Mouse (Mus musculus): ENCODE measurements around the gene Fancd2os. TPM values are rescaled to one million over a fixed set of nuclear protein-coding genes. Genes with fewer than 3 reads are reported as not detected.

Fancd2os gene
- total RNA-seq, 2 experiments from 2014 or later: not detected

DNA sequence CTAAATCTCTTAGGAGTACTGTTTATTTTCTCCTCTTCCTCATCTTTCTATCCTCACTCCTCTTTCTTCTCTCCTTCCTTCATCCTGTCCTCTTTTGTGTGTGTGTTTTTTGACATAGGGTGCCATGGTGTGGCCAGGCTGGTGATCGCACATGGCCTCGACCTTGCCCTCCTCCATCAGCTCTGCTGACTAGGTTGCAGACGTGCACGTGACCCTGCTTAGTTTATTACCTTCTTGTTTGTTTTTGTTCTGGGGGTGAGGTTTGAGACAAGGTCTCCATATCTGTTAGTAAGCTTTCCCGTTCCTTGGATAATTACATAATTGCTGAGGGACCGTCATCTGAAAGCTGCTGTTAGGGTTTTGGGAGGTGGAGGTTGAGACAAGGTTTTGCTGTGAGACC, 8.4 kb upstream of the Fancd2os start:
- DNase-seq (ENCODE audit: low spot score): no peak

DNA sequence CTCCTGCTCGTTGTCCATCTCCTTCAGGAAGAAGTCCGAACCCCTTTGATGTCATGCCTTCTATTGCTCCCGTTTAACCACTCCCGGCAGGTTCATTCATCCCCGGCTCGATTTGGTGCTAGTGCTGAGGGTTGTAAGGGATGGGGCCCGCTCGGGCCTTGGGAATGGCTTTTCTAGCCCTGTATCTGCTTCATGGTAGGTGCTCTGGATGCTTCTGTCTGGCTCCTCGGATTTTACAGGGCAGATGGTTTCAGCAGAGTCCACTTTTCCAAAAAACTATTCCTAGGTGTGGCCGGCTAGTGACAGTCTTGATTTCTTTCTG, 4.7 kb upstream of the Fancd2os start:
- no peak for DNase-seq (ENCODE audit: low spot score)

DNA sequence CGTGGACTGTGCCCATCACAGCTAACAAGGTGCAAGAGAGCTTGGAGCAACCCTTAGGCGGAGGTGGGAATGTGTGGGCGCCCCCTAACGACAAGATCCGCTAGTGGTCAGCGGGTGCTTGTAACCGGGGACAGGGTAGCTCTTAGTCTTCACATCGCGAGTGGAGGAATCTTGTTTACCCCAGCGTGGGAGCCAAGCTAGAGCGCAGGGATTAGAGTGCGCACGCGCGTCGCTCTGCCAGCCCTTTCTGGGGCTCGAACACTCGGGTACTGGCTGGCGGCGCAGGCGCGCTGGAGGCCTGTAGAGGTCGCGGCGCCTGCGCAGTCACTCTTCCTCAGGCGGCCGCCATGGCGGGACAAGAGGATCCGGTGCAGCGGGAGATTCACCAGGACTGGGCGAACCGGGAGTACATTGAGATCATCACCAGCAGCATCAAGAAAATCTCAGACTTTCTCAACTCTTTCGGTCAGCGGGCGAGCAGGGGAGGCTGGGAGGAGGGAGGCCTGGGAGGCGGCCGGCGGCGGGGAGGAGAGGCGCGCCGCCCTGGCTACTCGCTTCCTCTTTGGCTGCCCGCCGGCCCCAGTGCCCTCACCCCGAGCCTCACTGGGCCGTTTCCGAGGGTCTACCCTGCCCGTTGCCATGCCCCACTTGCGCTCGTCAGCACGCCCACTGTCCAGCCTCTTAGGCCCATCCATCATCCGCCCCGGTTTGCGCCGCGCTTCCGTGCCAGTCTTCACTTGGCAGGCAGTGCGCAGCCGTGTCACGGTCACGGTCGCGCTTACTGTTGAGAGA, 4.1 kb upstream of the Fancd2os start, which contains the start of gene Brk1:
Brk1 (plus strand) TSS at position 341 of the 792 bp plus-strand sequence.
- DNase-seq (ENCODE audit: low spot score): peak; percentile 80

DNA sequence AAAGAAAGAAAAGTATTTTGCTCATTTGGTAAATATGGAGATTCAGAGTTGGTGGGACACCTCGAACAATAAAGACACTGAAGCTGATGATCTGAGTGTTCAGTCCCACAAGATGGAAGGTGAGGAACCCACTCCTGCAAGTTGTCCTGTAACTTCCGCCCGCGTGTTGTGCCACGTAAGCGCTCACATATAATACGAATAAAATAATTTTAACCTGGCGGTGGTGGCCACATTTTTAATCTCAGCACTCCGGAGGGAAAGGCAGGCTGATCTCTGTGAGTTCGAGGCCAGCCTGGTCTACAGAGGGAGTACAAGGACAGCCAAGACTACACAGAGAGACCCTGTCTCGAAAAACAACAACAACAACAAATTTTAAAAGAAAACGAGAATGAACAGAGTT, 3.5 kb upstream of the Fancd2os start:
- no peak for DNase-seq (ENCODE audit: low spot score)

DNA sequence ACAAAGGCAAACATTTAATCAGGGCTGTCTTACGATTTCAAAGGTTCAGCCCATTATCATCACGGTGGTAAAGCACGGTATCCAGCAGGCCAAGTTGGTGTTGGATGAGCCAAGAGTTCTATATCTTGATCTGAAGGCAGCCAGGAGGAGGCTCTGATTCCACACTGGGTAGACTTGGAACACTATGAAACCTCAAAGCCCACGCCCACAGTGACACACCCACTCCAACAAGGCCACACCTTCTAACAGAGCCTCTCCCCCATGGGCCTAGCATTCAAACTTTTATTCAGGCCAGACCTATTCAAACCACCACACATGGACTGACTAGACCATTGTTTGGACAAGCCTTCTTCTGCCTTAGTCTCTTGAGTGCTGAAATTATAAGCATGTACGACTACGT, 2.3 kb upstream of the Fancd2os start:
- DNase-seq (ENCODE audit: low spot score): no peak

DNA sequence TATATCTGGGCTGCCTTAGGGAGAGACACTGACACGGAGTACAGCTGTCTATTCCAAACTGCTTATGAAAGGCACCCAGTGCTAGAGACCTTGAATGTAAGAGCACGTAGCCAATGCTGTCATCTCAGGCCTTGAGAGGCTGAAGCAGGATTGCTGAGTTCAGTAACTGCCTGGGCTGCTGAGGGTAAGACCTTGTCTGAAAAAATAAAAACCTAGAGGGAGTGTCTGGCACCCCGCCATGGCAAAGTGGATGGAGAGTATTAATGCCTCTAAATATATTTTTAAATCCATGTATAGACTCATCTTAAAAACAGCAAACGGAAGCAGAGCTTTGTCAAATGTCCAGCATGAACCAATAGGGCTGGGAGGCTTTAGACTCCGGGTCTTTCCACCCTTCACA, 682 bp downstream of the Fancd2os start:
- DNase-seq (ENCODE audit: low spot score): no peak

DNA sequence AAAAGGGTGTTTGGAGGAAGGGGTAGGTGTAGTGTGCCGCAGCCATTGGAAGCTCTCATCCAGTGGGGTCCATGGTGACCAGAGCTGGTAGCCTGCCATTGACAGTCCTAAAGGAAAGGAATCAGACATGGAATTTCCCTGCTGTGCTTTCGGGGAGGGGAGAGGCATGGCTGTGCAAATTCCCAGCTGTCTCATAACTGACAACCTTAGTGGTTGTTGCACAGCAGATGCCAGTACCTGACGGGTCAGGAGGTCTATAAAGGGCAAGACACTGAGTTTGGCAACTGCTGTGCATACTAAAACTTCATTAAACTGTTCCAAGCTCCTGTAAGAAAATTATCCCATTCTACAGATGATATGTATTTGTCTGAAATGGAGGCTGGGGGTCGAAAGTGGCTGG, 2.6 kb downstream of the Fancd2os start:
- no peak for DNase-seq (ENCODE audit: low spot score)

DNA sequence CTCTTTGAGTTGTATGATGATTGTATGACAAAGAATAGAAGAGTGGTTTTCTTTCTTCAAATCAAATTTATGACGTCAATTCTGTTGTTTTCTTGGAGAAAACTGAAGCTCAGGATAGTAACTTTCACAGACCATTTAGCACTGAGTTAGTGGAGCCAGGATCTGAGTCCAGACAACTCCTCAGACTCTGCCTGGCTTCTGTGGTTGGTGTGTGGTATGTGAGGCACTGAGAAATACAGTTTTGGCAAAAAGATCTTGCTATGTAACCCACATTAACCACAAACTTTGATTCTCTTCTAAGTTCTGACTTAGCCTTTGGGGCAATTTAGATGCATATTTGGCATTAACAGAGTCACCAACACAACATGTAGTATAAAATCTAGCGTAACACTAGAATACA, 7.9 kb downstream of the Fancd2os start:
- DNase-seq (ENCODE audit: low spot score): no peak

DNA sequence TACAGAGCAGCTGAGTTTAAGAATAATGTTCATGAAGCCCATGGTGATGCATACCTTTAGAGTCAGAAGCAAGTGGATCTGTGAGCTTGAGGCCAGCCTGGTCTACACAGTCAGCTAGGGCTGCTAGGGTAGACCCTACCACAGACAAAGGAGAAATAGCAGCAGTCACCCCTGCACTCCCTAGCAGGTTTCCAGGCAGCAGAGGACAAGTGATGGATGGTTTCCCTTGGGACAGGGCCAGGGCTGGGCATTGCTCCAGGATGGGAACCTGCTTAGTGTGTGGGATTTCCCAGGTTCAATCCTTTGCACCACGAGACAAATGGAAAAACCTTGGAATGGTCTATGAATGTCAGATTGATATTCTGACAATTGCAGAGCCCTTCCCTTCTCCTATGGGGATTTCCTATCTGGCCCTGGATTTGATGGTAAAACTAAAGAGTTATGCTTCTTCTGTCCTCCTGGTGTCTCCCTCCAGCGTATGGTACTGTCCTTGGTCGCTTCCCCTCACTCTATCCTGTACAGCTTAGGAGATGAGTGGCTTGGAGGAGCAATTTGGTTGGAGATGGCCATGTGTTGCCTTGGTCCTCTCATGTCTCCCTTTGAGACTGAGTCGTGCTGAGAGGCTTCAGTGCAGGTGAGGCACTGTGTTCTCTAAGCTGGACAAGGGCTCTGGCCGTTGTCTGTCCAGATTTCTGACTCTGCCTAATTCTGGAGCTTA, 13.9 kb downstream of the Fancd2os start:
- no peak for DNase-seq (ENCODE audit: low spot score)

DNA sequence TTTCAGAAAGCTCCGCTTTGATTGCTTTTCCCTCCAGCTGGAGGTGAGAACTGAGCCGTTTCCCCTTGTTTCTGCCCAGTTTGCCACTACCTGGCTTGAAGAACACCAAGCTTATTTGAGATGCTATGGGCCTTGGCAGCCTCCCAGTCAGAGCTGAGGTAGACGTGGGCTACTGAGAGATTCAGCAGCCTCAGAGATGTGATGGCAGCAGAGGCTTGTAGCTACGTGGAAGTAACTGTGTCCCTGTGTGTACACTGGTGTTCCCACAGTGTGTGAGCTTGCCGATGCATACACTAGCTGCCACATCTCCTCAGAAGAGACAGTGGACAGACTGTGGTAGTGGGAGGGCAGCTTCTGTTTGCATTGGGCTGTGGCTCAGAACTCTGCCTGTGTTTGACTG, 15.4 kb downstream of the Fancd2os start:
- no peak for DNase-seq (ENCODE audit: low spot score)

DNA sequence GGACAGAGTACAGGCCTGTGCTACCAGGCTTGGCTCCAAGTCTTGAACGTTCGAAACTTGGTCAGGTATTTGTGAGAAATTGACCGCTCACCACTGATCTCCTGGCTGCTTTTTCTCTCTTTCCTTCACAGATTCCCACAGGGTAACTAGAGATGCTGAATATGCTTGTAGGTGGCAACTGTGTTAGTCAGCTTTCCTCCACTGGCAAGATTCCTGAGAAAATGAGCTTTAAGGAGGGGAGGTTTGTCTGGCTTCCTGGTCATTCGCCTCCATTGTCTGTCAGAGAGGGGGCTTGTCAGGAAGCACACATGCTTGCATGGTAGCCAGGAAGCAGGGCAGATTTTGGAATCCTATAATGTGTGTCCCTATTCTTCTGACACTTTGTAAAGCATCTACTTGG, 17.5 kb downstream of the Fancd2os start:
- DNase-seq (ENCODE audit: low spot score): no peak

DNA sequence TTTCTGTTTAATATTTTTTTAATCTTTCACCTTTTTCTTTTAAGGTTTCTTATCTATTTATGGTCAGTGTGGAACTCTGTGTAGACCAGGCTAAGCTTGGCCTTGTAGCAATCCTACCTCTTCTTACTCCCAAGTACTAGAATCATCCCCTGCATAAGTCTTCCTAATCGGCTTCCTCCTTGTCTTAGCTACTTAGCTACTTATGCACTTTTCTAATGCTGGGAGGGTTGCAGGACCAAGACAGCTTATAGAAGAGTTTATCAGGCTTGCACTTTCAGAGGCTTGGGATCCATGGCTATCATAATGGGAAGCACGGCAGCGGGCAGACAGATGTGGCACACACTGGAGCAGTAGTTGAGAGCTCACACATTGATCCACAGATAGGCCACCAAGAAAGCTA, 21.2 kb downstream of the Fancd2os start:
- DNase-seq (ENCODE audit: low spot score): no peak

DNA sequence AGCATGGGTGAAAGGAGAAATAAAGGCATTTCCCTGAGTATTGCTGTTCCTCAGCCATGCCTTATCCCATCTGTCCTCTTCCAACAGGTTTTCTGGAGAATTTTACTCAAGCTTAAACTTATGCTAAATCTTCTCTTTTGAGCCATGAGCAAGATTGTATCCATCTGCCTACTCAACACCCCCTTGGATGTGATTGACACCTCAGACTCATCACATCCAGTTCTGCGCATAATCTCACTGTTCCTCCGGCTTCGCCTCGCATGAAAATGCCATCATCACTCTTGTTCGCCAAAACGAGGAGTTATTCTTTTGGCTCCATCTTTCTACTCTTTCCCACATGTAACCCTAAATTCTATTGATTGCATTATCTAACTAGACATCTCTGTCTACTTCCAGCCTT, 24.5 kb downstream of the Fancd2os start:
- no peak for DNase-seq (ENCODE audit: low spot score)

DNA sequence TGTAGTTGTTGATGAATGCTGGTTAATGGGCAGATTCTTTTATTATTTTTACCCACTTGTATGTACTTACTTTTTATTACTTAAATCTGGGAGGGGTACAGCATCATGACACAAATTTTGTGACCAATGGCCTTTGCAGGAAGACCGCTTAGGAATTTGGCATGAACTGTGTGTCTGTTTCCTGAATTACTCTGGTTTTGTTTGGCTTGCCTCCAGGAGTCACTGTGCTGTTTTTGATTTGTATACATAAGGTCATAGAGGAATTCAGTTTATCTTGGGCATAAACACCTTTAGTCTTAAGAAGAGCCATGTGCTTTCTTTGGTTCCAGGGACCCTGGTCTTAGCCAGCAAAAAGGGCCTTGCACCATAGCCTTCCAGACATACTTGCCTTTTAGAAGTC, 36.0 kb downstream of the Fancd2os start:
- DNase-seq (ENCODE audit: low spot score): no peak

DNA sequence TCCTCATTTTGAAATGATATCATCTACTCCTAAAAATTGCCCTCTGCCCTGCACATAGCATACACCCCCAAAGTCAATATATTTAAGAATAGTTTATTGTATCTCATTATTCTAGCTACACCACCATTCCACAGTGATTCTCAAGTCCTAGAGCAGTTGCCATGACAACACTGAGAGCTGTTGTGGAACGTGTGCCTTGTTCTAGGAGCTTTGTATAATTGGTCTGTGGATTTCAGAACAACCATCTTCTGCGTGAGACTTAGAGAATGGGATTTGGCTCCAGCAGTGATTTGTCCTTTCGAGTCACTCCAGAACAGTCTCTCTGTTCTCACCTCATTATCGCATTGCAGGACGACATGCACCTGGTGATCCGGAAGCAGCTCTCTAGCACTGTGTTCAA, 40.8 kb downstream of the Fancd2os start:
- DNase-seq (ENCODE audit: low spot score): no peak

Other genes starting within 250 kb of the Fancd2os start
- 10 to 100 TPM; 14.6 to 15.3 TPM for gene Tada3, start 222.8 kb downstream of the Fancd2os start, total RNA-seq (2021)
- gene Arpc4, start 222.6 kb downstream of the Fancd2os start, total RNA-seq (2021): 10 to 100 TPM; 50.8 to 52.6 TPM
- under 1 TPM; 0.52 to 0.82 TPM for gene Ttll3, start 211.5 kb downstream of the Fancd2os start, total RNA-seq (2021)
- gene Rpusd3, start 181.4 kb downstream of the Fancd2os start, total RNA-seq (2021): 10 to 100 TPM in 1 of 2 experiments, 1 to 10 TPM in 1; 9.2 to 11.1 TPM
- gene Cidec, start 165.0 kb downstream of the Fancd2os start, total RNA-seq (2021): 10 to 100 TPM in 1 of 2 experiments, 1 to 10 TPM in 1; 9.9 to 17.2 TPM
- 10 to 100 TPM; 28.2 to 28.9 TPM for gene Jagn1, start 158.1 kb downstream of the Fancd2os start, total RNA-seq (2021)
- under 1 TPM; 0.26 to 0.30 TPM for gene Il17re, start 142.2 kb downstream of the Fancd2os start, total RNA-seq (2021)
- gene Il17rc, start 129.3 kb downstream of the Fancd2os start, total RNA-seq (2021): 1 to 10 TPM; 3.8 to 4.9 TPM
- gene Creld1, start 117.4 kb downstream of the Fancd2os start, total RNA-seq (2021): 10 to 100 TPM; 42.1 to 45.1 TPM
- under 1 TPM in 1 of 2 experiments, not detected in 1; 0.07 TPM for gene Prrt3, start 98.8 kb downstream of the Fancd2os start, total RNA-seq (2021)
- gene Emc3, start 69.1 kb downstream of the Fancd2os start, total RNA-seq (2021): 10 to 100 TPM; 53.8 to 59.1 TPM
- gene Fancd2, start 69.0 kb downstream of the Fancd2os start, total RNA-seq (2021): under 1 TPM; 0.09 to 0.32 TPM
- 10 to 100 TPM; 40.7 to 41.1 TPM for gene Brk1, start 4.1 kb upstream of the Fancd2os start, total RNA-seq (2021)
- 1 to 10 TPM; 4.2 to 5.0 TPM for gene Vhl, start 23.2 kb upstream of the Fancd2os start, total RNA-seq (2021)
- 1 to 10 TPM; 4.6 to 9.0 TPM for gene Irak2, start 37.8 kb upstream of the Fancd2os start, total RNA-seq (2021)
- gene Tatdn2, start 96.3 kb upstream of the Fancd2os start, total RNA-seq (2021): 10 to 100 TPM; 38.0 to 47.5 TPM
- not detected for gene Ghrl, start 119.2 kb upstream of the Fancd2os start, total RNA-seq (2021)
- 10 to 100 TPM; 64.7 to 66.4 TPM for gene Sec13, start 140.0 kb upstream of the Fancd2os start, total RNA-seq (2021)

Measured in gastrocnemius, adult 18-20 months (tissue).